Mouse (Mus musculus) heart, postnatal 14 days (tissue): ENCODE measurements around the gene Prrg2. TPM values are rescaled to one million over a fixed set of nuclear protein-coding genes. Genes with fewer than 3 reads are reported as not detected.
A peak's percentile ranks its signal among the peaks of the same experiment; 100 is the strongest.

ENCODE experiments used
- DNase-seq, 2 experiments: peaks; one replicate each; pipeline ENCODE4 v3.0.0; 2021 to 2022
- intact Hi-C: fragments of 180-260 bp; cut with DNase I; formaldehyde crosslinking; loops from one replicate; pipeline ENCODE4 v1.15.1; 2025
- total RNA-seq, 2 experiments: library from RNA; stranded (reverse); gene quantifications; 2 replicates each; pipeline ENCODE4 v1.2.3; 2021

The Prrg2 gene
- total RNA-seq, 2 experiments from 2014 or later = 11.1 to 11.4 TPM

DNA sequence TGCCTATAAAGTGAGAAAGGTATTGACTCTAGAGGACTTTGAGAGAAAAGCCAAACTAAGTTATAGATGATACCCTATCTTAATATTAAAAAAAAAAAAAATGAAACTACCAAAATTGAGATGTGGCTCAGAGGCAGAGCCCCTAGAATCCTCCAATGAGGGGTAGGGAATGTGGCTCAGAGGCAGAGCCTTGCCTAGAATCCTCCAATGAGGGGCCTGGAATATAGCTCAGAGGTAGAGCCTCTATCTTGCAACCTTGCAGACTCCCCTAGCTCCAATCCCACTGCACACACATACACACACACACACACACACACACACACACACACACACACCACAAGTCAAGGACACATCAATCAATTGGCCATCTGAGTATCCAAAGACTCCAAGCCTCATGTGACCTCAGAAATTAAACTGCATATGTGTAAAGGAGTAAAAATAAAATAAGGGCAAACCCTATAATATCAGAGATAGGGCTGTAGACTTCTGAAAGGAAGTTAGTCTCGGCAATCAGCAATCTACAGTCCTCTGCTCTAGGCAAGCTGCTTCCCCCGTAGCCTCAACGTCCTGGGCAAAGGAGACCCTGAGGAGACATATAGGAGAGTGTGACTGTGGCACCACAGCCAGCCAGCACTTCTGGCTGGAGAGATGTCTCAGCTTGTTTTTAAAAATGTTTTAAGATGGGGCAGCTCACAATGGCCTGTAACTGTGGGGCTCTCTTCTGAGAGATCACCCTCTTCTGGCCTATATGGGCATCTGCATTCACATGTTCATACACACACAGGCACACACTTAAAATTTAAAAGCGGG lies 4.9 kb upstream of the Prrg2 start:
- DNase-seq = no peak
- intact Hi-C loops = loop anchor here (10.0 kb wide), 1 partner anchor 327 kb away; the partner anchor contains the start of gene Snrnp70

DNA sequence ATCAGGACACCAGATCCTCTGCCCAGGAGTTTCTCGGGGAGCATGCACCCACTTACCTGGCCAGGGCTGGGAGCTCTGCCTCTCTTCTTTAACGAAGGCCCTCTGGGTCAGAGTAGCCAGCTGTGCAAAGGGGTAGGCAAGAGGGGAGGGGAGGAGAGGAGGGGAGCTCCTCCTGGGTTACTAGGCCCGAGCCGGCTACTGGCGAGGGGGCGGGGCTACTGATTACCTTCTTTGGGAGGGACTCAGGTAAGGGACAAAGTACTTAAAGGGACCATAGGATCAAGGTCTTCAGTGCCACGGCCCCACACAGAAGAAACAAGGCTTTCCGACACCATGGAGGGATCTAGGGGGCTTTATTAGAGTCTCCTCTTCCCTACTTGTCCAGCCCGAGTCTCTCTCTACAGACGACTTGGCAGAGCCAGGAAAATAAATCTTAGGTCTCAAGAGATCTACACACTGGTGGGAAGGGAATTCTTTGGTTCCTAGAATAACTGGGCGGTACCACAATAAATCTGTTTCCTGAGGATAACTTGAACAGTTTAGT lies 873 bp downstream of the Prrg2 start:
- intact Hi-C loops = loop anchor here (10.0 kb wide), 1 partner anchor 333 kb away; the partner anchor contains the start of gene Snrnp70
- DNase-seq = no peak

DNA sequence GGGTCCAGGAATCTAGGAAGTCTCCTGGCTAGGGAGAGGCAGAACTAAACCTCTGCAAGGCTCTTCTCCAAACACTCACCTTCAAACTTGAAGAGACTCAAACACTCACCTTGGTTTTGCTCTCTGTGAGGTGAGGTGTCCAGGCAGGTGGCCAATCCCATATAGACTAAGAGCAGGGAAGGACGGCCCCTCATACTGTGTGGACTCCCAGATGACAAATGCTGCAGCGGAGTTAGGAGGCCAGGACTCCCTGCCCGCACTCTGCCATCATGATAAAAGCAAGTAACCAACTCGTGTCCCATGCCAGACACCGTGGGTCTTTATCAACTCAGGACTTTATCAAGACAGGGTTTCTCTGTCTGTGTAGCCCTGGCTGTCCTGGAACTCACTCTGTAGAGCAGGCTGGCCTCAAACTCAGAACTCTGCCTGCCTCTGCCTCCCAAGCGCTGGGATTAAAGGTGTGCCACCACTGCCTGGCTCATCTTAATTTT lies 1.8 kb downstream of the Prrg2 start:
- intact Hi-C loops = loop anchor here (10.0 kb wide), 1 partner anchor 334 kb away; the partner anchor contains the start of gene Snrnp70
- DNase-seq = no peak

DNA sequence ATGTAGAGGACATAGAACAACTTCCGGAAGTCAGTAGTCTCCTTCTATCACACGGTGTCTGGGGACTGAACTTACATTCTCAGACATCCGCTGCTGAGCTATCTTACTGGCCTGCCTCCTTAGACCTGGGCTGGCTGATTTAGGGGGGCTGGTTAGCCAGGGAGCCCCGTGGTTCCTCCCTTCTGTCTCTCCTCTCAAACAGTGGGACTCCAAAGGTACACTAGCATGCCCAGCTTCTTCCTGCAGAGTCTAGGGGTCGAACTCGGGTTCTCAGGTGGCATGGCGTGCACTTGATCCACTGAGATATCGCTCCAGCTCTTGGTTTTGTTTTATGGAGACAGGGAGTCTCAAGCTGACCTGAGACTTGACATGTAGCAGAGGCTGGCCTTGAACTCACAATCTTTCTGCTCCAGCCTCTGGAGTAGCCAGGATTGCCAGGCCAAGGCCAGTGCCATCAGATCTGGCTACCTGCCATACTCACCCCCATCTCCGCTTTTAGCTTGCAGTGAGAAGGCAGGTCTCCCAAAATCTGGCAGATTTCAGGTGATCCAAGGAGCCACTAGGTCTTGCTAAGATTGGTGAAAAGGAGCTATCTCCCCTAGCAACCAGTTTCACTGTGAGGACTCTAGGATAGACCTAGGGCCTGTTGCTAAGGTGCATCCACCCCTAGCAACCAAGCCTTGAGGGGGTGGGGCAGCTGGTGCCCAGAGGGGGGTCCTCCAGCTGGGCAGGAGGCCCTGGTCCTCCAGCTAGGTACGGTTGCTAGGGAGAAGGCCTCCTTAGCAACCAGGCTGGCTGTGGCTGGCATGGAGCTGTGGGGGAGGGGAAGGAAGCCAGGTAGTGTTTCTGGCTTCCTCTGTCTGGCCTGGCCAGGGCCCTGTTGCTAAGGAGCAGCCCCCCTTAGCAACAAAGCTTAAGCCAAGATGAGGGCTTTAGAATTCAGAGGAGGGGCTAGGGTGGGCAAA lies 3.6 kb downstream of the Prrg2 start:
- DNase-seq = no peak
- intact Hi-C loops = no loop called here

DNA sequence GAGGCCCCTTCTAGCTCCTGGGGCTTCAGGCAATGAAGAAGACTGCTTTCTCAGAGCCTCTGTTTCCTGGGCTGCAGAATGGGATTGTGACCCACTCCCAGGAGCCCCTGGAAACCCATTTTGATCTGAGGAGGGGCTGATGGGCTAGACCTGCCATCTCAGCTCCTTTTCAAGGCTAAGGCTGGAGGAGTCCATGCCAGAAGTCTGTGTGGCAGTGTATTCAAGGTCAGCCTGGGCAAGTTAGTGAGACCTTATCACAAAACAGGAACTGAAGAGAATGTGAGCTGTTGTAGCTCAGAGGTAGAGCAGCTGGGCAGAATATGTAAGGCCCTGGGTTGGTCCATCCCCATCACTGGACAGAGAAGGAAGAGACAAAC lies 5.5 kb downstream of the Prrg2 start:
- no peak for DNase-seq
- intact Hi-C loops = no loop called here

DNA sequence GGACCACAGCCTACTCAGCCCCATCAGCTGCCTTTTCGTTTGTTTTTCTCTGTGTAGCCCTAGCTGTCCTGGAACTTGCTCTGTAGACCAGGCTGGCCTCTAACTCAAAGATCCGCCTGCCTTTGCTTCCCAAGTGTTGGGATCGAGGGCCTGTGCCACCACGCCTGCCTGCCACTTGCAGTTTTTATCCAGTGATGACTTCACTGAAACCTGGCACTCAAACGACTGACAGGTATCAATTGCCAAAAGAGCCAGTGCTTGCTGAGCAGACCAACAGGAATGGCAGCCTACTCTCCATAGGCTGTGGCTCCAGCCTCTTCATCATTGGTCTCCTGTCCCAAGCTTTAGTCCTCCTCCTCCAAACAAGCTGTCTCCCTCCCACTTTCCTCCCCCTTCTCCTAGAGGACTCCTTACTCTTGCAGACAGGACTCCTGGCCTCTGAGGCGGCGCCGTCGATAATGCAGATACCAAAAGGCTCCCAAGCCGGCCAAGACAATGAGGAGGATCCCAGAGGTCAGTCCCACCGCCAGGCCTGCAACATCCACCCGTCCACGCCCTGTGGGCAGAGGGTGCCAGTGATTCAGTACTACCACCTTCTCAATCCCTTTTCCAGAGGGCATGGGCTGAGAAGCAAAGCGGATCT lies 6.0 kb downstream of the Prrg2 start:
- no peak for DNase-seq
- intact Hi-C loops = no loop called here

DNA sequence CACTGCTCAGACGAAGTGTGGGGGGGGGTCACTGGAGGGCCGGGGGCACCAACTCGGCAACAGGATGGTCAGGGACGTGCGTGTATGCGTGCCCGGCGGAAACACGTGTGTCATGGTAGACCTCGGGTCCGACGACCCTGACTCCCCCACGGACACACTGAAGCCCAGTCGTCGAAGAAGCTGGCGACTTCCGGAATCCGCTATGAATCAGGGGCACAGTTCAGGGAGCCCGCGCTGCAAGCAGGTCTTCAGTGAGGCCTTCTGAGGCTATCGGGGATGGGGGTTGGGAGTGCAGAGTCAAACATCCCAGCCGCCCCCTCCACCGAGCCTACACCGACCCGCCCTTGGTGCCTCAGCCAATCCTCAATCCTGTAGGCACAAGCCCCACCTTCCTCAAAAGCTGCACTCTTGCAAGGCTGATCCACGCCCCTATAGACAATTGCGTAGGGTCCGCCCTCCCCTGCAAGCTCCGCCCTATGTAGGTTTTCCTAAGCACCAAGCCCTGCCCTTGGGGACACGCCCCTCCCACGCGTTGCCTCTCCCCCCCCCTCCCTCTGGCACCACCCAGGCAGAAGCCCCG lies 8.5 kb downstream of the Prrg2 start:
- DNase-seq = peak; percentile 89 to 91
- intact Hi-C loops = loop anchor here (2.0 kb wide), 1 partner anchor 35 kb away; no protein-coding TSS in a partner anchor

DNA sequence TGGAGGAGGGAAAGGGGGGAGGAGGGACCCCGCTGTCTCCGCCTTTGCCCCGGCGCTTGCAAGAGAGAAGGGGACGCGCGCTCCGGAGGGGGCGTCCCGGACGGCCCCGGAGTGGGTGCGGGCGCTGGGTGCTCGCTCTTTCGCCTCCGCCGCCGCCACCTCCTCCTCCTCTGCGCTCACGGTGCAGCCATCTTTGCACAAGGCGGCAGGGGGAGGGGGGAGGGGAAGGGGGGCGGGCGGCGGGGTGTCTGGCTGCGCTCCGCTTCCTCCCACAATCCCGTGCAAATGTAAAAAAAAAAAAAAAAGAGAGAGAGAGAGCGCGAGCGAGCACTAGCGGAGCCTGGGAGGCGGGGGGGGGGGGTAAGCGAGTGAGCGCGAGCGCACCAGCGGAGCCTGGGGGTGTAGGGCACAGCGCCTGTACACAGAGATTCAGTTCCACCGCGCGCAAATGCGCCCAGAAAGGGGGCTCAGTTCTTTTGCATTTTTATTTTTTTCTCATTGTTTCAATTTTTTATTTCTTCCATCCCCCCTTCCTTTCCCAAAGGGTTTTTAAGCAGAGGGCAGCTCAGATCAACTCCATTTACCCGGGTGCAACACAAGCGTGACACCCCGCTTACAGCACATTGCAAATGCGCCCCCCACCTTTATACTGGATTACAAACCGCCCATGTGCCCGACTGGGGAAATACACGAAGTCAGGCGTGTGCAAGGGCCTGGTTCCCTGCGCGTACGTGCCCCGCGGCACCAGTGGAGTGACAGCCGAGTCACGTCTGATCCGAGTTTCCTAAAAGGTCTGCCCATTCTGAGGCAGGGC lies 9.2 kb downstream of the Prrg2 start:
- peak; percentile 76 to 81 for DNase-seq
- intact Hi-C loops = loop anchor here (2.0 kb wide), 1 partner anchor 35 kb away; no protein-coding TSS in a partner anchor

DNA sequence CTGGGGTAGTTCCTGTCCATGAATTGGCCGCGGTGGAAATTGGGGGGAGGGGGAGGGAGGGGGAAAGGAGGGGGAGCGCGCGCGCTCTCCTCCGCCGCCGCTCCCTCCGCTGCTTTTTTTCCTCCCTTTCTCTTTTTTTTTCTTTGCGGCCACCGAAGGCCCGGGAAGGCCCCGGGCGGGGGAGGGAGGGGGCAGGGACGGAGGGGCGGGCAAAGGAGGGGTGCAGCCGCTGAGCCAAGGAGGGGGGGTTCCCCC lies 9.7 kb downstream of the Prrg2 start, which contains the start of gene Prr12:
Prr12 (minus strand) TSS at position 20 of the 255 bp plus-strand sequence.
- intact Hi-C loops = loop anchor here (2.0 kb wide), 1 partner anchor 34 kb away; no protein-coding TSS in a partner anchor
- no peak for DNase-seq

DNA sequence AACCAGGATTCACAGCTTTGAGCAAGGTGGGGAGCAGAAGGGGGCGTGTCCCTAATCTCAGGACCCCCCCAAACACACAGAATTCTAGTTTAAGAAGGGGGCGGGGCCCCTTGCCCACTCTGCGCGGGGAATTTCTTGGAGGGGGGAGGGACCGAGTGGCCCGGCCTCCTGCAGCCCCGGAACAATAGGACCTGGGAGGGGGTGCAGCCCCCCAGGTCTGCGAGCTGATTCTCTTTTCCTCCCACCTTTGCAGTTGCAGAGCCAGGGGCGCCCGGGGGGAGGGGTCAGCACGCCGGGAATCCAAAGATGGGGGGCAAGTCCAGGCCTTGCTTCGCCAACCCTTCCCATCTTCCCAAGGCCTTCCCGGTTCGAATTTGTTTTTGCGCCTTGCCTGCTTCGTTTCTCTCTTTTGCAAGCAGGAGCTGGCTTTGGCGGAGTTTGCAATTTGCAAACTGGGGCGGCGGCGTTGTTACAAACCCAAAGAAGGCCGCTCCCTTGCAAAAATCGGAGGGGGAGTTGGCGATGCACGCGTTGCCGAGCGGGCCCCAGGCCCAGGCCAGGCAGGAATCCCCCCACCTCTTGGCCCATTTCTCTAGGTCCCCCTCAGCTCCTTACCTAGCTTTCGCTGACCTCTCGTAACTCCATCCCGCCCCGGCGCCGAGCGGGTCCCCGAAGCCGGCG lies 10.2 kb downstream of the Prrg2 start:
- peak; percentile 48 to 51 for DNase-seq
- intact Hi-C loops = loop anchor here (2.0 kb wide), 1 partner anchor 34 kb away; no protein-coding TSS in a partner anchor

DNA sequence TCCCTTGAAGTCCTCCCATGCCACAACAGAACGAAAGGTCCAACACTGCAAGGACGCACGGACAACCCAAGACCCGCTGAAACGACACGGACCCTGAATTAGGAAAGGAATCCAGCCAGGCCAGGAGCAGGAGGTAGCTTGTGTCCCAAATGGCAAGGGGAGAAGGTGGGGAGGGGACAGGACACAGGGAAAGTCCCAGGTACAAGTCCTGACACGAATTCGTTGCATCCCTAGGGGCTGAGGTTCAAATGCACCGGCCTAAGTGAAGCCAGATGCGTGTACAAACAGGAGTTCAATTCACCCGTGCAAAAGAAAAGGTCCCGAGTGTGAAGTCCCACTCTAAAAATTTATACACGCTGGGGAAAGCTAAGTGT lies 10.9 kb downstream of the Prrg2 start:
- DNase-seq = no peak

DNA sequence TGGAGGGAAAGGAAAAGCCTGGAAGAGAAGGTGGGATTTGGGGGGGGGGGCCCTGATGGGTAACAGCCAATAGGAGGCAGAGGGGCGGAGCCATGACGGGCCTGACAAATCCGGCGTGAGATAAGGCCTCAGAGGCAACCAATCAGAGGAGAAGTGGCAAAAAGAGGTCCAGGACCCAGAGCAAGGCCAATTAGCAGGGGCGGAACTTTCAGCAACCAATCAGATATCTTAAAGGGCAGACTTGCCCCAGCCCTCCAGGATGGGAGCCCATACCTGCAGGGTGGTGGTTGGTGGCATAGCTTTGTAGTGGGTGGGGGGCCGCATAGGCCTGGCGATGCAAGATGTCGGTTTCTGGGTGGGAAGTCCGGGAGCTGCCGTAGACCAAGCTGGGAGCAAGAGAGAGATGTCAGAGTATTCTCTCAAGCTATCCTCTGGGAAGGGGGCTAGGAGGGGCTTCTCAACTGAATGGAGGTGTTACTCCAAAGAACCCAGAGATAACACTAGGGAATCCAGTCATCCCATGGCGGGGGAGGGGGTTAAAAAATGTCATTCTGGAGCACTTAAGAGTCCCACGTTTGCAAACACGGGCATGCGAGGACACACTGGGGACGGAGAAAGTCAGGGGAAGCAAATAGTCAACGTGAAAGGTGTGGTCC lies 11.4 kb downstream of the Prrg2 start:
- intact Hi-C loops = no loop called here
- peak; percentile 70 to 78 for DNase-seq

More for the DNA sequence above, 10.9 kb downstream of the Prrg2 start:
- intact Hi-C loops = no loop called here

DNA sequence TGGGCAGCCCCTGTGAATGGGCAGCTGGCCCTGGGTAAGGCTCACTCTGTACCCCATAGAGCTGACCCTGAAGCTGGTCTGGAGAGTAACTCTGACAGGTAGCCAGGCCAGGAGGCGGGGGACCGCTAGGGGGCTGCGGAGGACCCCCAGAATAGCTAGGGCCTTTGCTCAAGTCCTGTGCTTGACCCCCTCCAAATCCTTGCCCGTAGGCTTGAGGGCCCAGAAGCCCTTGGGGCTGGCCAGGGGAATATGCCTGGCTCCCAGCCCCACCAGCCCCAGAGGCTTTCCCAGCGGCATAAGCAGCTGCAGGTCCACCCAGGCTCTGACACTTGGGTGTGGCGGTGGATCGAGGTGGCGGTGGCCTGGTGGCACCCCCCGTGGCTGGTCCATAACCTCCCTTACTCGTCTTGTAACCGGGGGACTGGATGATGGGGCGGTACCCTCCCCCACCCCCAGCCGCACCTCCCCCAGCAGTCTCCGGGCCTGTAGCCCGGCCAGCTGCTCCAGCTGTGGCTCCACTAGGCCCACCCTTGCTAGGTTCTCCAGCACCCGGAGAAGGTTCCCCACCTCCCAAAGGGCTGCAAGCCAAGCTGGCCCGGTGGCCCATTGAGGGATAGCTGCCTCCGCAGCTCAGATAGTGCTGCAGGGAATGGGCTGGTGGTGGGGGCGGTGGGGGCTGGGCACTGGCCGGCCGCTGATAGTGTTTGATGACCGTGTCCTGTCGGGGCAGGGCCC lies 13.4 kb downstream of the Prrg2 start:
- DNase-seq = peak; percentile 62 to 63
- intact Hi-C loops = no loop called here

DNA sequence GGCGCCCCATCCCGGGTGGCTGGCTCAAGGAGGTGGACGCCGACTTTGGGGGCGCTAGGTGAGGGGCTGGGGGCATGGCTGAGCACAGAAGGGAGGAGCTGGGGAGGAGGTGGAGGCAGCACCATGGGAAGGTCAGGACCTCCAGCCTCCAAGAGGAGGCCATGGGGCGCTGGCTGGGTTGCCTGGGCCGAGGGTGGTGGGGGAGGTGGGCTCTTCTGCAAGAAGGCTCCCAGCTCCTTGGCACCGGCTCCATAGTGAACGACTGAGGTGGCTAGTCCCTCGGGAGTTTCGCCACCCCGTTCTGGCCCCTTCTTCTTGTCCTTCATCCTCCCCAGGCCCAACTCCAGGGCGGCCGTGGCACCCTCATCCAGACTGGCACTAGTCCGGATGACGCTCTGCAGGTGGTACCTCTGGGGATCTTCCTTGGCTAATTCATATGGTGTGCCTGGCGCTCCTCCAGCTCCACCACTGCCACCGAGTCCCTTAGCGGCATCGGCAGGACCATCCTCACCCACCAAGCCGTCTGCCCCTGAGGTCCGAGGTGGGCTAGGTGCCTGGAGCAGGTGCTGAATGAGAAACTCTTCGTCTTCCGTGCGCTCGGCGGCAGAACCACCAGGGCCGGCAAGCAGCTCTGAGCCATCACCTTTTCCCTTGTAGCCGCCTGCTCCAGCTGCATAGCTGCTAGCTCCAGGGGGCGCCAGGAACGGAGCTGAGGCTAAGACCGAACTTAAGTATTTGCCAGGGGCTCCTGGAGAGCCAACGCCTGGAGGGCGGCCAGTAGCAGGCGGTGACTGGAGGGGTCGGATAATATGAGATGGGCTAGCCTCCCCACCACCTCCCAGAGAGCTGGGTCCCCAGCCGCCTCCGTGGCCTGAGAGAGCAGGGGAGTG lies 14.2 kb downstream of the Prrg2 start:
- no peak for DNase-seq
- intact Hi-C loops = no loop called here

DNA sequence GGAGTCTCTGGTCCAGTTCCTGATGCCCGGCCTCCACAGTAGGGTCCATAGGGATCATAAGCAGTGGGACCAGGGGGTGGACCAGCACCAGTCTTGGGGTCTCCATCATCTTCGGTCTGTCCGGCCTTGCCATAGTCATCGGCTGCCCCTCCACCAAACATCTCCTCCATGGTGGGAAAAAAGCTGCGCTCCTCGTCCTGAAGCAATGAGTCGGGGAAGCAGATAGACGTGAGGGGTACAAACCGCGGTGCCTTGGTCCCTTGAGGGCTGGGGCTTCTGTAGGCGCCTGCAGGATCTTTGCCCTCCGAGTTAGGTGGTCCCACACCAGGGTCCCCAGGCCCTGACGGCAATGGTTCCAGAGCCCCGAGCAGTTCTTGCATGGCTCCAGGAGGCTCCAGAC lies 15.0 kb downstream of the Prrg2 start:
- intact Hi-C loops = no loop called here
- DNase-seq = no peak

DNA sequence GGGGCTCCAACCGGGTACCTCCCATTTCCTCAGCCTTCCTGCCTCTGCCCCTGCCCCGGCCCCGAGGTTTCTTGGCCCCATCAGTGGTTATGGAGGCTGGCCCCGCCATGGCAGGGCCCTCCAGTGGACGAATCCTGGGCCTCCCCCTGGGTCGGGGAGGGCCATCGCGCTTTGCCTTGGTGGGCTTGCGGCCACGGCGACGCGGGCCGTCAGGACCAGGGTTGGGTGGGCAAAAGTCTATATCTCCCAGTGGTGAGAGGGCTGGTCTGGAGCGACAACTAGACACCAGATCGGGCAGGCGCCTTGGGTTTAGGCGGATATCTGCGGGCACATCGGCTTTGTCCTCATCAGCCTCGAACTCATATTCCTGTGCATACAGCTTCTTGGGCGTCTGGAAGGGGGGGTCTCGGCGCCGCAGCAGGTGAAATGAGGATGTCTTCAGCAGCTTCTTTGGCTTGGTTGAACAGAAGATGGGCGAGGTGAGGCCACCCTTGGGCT lies 15.6 kb downstream of the Prrg2 start:
- no peak for DNase-seq
- intact Hi-C loops = no loop called here
